Mouse (Mus musculus) kidney, adult 11 months (tissue): ENCODE measurements around the gene Ankrd6.
A peak's percentile ranks its signal among the peaks of the same experiment; 100 is the strongest.

ENCODE experiments used
- DNase-seq: peaks from one replicate; pipeline ENCODE4 v3.0.0; 2022

Gene Ankrd6

DNA sequence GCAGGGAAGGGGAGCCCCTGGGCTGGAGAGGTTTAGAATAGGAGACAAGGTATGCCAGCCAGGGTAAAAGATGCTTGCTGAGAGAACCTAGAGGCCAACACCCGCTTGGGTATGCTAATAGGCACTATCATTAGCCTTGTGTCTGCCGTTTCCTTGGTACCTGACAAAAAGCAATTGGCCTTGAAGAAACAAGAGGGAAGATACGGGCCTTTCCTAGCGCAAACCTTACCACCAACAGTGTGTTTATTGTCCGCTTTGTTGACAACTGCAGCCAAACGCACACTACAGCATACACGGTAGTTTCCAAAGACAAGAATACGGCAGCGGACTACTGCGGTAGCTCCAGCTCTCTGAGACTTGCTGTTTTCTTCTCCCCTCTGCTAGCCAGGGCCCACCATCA lies 59.3 kb downstream of the Ankrd6 start:
- DNase-seq, result no peak

DNA sequence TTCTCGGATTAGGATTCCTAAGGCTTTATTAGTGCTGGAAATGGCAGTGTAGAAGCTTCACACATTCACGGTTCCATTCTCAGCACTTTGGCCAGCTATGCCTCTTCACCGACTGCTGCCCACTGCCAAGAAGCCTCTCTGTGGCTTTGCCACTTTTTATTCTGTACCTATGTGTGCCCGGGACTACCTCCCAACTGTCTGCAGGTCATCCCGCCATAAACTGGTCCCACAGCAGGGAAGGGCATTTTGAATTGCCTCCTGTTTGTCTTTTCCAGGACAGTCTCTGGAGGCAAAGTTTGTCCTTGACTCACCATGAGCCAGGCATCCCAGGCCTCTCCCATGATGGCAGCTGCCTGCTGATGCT lies 59.9 kb downstream of the Ankrd6 start:
- DNase-seq, result no peak

GRCm38 (mm10) chr4:32889996-32890734 lies 60.5 kb downstream of the Ankrd6 start:
- no peak for DNase-seq

GRCm38 (mm10) chr4:32889246-32889645 lies 61.4 kb downstream of the Ankrd6 start:
- DNase-seq, result peak; percentile 53

DNA sequence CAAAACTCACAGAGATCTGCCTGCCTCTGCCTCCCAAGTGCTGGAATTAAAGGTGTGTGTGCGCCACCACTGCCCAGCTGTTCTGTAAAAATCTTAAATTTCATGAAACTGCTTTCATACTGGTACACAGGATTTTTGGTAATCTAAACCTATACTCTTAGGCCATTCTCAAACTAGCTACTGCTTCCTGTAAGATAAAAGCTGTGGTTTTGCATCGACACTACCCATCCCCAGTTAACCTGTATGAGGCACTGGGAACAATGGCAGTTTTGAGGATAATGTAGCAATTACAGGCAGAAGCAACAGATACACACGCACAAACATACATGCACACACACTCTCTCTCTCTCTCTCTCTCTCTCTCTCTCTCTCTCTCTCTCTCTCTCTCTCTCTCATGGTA lies 64.2 kb downstream of the Ankrd6 start:
- DNase-seq, result no peak

DNA sequence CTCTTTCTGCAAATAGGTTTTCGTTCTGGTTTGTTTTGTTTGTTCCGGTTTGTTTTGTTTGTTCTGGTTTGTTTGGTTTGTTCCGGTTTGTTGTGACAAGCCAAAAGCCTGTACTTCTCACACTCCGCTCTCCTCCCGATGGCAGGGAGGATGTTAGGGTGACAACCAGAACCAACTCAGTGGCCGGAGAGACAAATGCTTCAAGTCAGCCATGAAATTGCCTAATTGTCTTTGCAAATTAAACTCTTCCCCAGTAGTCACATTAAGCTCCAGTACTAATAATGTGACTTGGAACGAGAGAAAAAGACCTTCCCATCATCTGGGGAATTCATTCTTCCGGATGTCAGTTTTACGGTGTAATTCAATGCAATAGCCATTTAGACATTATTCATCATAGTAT lies 66.0 kb downstream of the Ankrd6 start:
- no peak for DNase-seq

DNA sequence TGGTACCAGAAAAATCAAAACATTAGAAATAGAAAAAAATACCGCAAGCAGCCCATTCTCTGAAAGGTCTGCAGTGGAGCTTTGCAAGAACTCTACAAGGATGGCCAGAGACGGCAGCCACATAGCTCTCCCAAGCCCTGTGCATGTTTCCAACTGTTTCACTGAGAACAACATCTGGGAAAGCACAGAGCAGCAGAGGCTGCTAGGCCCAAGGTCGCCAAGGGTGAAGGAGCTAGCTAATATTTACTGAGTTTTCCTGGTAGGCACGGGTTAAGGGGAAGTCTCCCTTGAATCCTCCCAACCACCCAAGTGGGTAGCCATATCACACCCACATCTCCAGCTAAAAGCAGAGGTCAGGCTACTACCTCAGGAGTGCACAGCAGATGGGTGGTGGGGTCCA lies 69.6 kb downstream of the Ankrd6 start:
- DNase-seq, result peak; percentile 25

DNA sequence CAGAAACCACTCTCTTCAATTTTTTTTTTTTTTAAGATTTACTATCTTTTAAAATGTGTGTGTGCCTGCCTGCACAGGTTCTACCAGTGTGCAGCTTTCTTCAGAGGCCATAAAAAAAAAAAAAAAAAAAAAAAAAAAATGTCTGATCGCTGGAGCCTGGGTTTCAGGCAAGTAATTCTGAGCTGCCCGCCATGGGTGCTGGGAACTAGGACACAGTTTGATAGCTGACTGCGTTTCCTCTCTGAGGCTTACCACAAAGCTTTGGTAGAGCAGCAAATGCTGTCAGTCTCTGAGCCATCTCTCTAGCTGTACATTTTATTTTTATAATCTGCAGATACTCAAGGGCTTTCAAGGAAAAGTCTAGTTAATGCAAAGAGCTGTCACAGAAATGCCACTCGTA lies 76.0 kb downstream of the Ankrd6 start:
- DNase-seq, result no peak

DNA sequence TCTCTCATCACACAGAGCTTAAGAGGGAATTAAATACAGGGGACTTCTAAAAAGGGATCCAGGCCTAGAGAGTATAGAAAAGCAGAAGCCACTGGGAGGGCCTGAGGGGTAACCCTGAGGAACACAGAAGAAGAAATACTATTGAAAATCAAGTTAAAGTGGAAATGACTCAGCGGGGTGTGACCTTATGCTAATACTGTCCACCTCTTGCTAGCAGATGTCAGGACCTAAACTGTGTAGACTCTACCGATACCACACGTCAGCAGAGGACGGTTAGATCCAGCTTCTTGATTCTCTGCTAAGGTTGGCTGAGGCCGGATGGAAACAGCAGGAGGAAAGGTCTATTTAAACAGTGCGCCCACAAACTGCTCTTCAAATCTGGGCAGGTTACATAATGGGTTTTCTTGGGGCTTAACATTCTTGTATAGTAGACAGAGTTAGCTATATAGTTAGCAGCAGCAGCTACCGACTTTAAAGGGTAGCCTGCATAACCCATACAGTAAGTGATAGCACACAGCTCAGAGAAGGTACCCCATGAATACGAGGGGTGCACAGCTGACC lies 78.4 kb downstream of the Ankrd6 start:
- no peak for DNase-seq

- DNase-seq, result no peak
These were observed 81.3 kb downstream of the Ankrd6 start for GRCm38 (mm10) chr4:32869370-32869769.

DNA sequence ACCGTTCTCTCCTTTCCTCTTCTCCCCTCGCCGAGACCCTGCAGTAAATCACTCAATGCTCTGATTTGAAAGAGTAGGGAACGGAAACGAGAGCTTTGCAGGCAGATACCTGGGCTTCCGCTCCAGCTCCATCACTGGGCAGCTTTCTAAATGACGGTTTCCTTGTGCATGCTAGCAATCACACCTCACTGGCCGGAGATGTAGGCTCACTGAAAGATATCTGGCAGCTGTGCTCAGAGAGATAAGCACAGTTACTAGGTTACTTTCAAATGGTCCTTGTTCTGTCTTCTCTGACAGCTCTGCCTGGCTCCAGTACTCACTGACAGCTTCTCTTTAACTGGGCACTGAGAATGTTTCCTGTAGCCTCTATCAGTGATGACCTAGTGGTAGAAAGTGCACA lies 81.8 kb downstream of the Ankrd6 start:
- no peak for DNase-seq

DNA sequence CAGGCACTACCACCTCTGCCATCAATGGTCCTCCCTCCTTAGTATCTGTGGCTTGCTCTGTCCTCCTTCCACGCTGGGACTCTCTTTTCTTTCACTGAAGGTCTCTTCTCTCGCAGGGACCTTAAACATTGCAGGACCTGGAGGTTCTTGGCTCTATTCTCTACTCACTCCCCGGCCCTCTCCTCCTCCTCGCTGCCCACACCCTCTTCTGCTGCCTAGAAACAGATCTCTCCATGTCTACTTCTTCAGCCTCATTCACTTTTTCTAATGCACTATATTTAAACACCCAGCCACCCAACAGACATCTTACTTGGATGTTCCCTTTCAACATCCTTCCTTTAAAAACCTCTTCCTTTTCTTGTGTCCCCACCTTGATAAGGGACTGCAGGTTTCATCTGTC lies 82.2 kb downstream of the Ankrd6 start:
- no peak for DNase-seq

- DNase-seq, result no peak
These were observed 83.2 kb downstream of the Ankrd6 start for GRCm38 (mm10) chr4:32867460-32867859.

DNA sequence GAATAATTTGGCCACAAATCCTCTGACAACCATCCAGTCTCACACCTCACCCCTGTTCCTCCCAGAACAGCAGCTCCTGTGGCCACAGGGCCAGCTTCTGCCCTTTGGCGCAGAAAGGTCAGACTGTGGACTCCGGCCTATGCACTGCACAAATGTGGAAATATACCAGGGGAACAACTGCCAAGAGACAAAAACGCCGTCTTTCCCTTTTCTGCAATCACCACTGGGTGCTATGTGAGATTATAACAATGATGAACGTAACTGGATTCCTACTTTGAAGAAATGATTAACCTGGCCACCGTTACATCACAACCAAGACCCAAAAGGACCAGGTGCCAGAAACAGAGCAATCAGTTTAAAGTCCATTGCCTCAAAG lies 85.8 kb downstream of the Ankrd6 start:
- peak; percentile 75 for DNase-seq

- DNase-seq, result no peak
These were observed 86.3 kb downstream of the Ankrd6 start for GRCm38 (mm10) chr4:32864131-32864866.

- DNase-seq, result no peak
These were observed 87.1 kb downstream of the Ankrd6 start for GRCm38 (mm10) chr4:32863447-32864130.

- DNase-seq, result no peak
These were observed 87.7 kb downstream of the Ankrd6 start for GRCm38 (mm10) chr4:32862751-32863446.

DNA sequence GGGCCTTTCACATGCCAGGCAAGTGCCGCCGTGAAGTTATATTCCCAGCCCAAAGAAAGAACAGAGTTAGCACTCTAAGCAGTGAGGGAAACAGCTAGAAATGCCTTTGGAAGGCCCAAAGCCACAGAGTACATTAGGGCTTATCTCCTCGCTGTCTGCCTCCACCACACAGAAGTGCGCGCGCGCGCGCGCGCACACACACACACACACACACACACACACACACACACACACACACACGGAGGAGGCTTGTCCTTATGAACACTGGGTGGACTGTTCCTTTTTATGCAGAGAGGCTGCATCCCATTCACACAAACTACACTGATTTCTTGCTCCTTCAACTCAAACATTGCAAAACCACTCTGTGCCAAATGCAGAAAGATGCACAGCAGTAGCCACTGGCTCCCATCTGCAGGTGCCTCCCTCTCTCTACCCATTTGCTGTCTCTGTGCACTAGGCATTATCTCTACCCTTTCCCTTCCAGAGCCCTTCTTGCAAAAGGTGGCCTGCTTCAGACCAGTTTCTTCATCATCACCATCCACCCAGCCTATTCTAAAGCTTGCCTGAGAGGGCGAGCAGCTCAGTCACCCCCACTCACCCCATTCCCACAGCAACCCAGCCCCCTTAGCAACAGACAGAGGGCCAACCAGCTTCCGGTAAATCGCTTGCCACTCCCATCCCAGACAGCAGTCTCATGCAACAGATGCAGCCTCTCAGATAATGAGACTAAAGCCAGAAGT lies 88.5 kb downstream of the Ankrd6 start:
- no peak for DNase-seq

DNA sequence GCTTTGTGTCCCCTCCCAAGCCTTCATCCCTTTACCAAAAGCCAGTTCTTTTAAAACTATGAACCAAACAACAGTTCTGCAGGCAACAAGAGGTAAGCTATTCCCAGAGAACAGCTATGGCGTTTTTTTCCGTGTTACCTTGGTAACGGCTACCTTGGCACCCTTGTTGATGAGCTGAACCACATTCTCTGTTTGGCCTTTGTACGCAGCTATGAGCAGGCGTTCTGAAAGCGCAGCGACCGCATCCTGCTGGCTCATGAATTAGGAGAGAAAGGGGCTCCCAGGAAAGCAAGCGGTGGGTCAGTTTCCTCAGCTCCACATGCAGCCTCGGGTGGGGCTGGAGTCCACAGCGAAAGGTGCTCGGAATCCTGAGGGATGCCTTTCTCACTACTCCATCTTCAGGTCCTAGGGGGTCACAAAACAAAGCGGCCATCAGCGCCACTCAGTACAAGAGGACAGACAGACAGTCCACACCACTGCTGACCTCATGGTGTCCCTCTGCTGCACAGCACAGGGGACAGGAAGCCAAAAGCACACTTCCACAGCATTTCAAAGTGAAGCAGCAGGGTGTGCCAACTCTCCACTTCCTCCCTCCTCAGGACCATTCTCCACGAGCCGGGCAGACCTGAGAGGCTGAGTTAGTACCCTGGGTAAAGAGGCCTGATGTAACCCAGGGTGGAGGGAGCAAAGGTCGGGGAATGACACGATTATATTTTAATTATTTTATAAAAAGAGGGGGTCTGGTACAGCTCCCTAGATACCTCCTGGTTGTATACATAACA lies 90.3 kb downstream of the Ankrd6 start:
- DNase-seq, result no peak

GRCm38 (mm10) chr4:32855580-32855979 lies 95.1 kb downstream of the Ankrd6 start:
- DNase-seq, result no peak

DNA sequence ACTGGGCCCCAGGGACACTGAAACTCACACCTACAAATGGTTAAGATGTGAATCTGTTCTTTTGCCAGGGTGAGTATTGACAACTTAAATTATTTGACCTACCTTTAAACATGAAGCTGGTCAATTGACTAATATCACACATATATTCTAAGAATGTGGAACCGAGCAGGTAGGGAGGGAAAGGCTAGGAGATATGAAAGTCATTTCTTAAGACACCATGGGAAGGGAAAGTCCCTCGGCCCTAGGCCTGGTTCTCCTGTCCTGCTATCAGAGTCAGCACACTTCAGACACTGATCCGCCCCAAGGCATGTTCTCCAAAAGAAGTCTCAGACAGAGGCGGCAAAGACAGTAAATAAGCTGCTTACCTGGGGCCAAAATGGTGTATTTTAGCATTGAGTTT lies 95.7 kb downstream of the Ankrd6 start:
- no peak for DNase-seq
